Mouse (Mus musculus): ENCODE data around the gene Mfap2.

DNA sequence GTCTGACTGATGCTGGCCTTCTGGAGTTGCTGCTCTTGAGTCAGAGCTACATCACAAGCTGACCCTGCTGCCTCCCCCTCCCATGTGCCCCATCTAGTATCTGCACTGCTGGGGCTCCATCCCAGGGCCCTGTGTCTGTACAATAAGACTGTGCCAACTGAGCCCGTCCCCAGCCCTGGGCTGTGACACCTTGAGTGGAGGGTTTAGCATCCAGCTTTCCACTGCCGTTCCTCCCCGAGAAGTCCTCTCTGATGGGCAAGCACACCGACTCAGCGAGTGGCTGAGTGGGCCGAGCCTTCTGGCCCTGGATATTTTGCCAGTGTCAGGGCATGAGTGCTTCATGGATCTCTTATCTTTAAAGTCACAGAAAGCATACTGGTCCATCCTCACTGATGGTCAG lies 35.8 kb upstream of the Mfap2 start:
- TF ChIP-seq POLR2A (IDR thresholded peaks at IDR 0.05; ENCODE audit: borderline replicate concordance, low read depth, low read length) (no peak), CTCF (IDR thresholded peaks at IDR 0.05; ENCODE audit: low read depth, low read length) (no peak)
